Mouse (Mus musculus): ENCODE measurements around the gene Gm11985. TPM values are rescaled to one million over a fixed set of nuclear protein-coding genes. Genes with fewer than 3 reads are reported as not detected.
A peak's percentile ranks its signal among the peaks of the same experiment; 100 is the strongest.

Gene Gm11985
- polyA plus RNA-seq, 1 experiment from 2014 or later, result not detected

DNA sequence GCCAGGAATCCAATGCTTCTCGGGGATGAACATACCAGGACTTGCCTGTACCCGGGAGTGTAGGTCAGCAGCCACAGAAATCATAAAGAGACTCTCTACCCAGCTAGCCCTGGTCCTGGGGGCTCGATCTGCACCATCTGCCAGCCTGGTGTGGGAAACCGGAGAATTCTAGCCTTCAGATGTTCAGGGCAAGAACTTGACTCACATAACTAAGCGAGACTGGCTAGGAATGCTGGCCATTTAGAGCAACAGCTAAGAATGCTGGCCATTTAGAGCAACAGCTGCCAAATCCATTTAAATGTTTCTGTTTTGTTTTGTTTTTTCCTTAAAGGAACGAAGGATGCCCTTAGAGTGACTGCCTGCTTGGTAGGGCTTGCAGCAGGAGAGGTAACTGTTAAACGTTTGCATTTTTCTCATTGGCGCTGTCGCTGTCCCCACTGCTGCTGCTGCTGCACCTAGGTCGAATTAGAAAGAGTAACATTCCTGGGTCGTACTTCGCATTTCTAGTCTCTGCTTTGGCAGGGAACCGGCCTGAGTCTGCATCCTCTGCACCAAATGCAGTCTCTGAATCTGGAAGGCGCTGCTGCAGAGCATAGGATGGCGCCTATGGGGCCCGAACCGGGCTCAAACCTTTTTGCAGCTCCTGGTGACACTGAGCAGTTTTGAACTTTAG lies 23.9 kb upstream of the Gm11985 start:
- H3K4me3 ChIP-seq (replicated peaks; ENCODE audit: low read length), result peak overlapping the region; percentile 65
- no peak for ATAC-seq (ENCODE audit: insufficient read depth, low FRiP score)
- H3K9me3 ChIP-seq (replicated peaks; ENCODE audit: control insufficient read depth, low read length), result no peaks in the 10 kb centered on the region
- peak overlapping the region; percentile 73 for H3K9ac ChIP-seq (ENCODE audit: low read length)
- H3K27ac ChIP-seq (ENCODE audit: low read length), result no peak overlapping the region
- 20% methylated on average over 17 of the region's 17 CpGs for WGBS
- peak overlapping the region; percentile 94 for H3K4me2 ChIP-seq (ENCODE audit: low read depth, low read length)
- peaks cover 16% of the 10 kb centered on the region; the same call in 1 of the 2 replicates for H3K4me1 ChIP-seq (ENCODE audit: control insufficient read depth, insufficient read depth, low read length)
- H3K36me3 ChIP-seq (ENCODE audit: control insufficient read depth, insufficient read depth, low read length), result no peaks in the 10 kb centered on the region
- H3K27me3 ChIP-seq (ENCODE audit: control insufficient read depth, insufficient read depth, low read length), result peaks cover 18% of the 10 kb centered on the region

DNA sequence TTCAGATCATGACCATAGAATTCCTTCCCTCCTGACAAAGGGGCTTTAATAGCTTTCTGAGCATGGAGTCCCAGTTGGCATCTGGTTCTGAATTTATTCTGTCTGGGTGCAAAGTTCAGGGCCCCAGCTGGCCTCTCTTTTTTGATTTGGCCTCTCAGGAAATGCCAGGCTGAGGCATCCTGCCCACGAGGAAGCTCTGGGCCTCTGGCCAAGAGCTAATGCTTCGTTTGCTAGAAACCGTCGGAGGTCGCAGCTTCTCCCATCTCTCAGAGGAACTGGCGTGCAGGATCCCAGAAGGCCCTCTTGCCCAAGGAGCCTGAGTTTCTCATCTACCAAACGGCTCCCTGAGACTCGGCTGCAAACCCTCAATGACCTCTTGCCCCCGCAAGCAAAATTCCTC lies 22.8 kb upstream of the Gm11985 start:
- H3K4me2 ChIP-seq (ENCODE audit: low read depth, low read length), result peak overlapping the region; percentile 10; the same call in 1 of the 2 replicates
- peaks cover 18% of the 10 kb centered on the region for H3K27me3 ChIP-seq (ENCODE audit: control insufficient read depth, insufficient read depth, low read length)
- peaks cover 16% of the 10 kb centered on the region; the same call in 1 of the 2 replicates for H3K4me1 ChIP-seq (ENCODE audit: control insufficient read depth, insufficient read depth, low read length)
- no peak overlapping the region for H3K27ac ChIP-seq (ENCODE audit: low read length)
- no peak overlapping the region for H3K9ac ChIP-seq (ENCODE audit: low read length)
- ATAC-seq (ENCODE audit: insufficient read depth, low FRiP score), result no peak
- H3K36me3 ChIP-seq (ENCODE audit: control insufficient read depth, insufficient read depth, low read length), result no peaks in the 10 kb centered on the region
- H3K4me3 ChIP-seq (replicated peaks; ENCODE audit: low read length), result no peak overlapping the region
- H3K9me3 ChIP-seq (replicated peaks; ENCODE audit: control insufficient read depth, low read length), result no peaks in the 10 kb centered on the region
- 19% methylated on average over 9 of the region's 9 CpGs for WGBS

DNA sequence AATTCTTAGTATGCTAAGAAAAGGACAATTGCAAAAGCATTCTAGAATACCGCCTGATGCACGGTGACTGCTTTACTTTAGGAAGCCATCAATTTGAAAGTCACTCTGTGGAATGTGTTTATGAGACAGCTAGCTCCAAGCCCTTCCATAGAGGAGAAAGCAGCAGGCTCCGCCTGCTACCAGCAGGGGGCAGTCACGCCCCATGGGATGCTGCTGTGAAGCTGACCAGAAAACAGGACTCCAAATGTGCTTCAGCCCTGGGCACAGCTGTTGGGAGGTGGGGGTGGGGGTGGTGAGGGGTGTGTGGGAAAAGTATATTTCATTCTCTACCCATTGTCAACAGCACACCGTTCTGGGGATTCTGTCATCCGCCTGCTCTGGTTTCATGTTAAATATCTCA lies 22.0 kb upstream of the Gm11985 start:
- WGBS, result 12% methylated on average over 6 of the region's 6 CpGs
- Histone ChIP-seq H3K9ac (ENCODE audit: low read length) (no peak overlapping the region), H3K4me1 (ENCODE audit: control insufficient read depth, insufficient read depth, low read length) (peaks cover 16% of the 10 kb centered on the region; the same call in 1 of the 2 replicates), H3K36me3 (ENCODE audit: control insufficient read depth, insufficient read depth, low read length) (no peaks in the 10 kb centered on the region), H3K27ac (ENCODE audit: low read length) (no peak overlapping the region), H3K4me3 (replicated peaks; ENCODE audit: low read length) (no peak overlapping the region), H3K9me3 (replicated peaks; ENCODE audit: control insufficient read depth, low read length) (no peaks in the 10 kb centered on the region), H3K4me2 (ENCODE audit: low read depth, low read length) (no peak overlapping the region), H3K27me3 (ENCODE audit: control insufficient read depth, insufficient read depth, low read length) (peaks cover 18% of the 10 kb centered on the region)
- no peak for ATAC-seq (ENCODE audit: insufficient read depth, low FRiP score)

DNA sequence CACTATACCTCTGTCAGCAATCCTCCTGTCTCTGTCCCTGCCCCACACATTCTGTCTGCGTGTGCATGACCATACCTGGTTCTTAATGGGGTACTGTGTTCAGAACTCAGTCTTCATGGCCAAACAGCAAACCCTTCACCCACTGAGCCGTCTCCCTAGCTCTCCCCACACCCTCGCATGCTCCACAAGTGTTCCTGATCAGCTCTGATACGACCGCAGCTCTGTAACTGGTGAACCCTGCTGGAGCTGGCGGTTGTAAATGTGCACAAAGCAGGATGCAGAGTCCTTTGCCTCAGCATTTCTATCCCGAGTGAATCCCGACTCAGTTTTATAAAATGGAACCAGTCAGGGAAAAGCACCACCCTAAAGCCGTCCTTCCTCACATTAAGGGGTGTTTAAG lies 15.5 kb upstream of the Gm11985 start:
- no peaks in the 10 kb centered on the region for H3K9me3 ChIP-seq (replicated peaks; ENCODE audit: control insufficient read depth, low read length)
- H3K27me3 ChIP-seq (ENCODE audit: control insufficient read depth, insufficient read depth, low read length), result no peaks in the 10 kb centered on the region
- H3K9ac ChIP-seq (ENCODE audit: low read length), result no peak overlapping the region
- no peaks in the 10 kb centered on the region for H3K4me1 ChIP-seq (ENCODE audit: control insufficient read depth, insufficient read depth, low read length)
- ATAC-seq (ENCODE audit: insufficient read depth, low FRiP score), result no peak
- 86% methylated on average over 9 of the region's 9 CpGs for WGBS
- H3K4me2 ChIP-seq (ENCODE audit: low read depth, low read length), result no peak overlapping the region
- H3K4me3 ChIP-seq (replicated peaks; ENCODE audit: low read length), result no peak overlapping the region
- no peaks in the 10 kb centered on the region for H3K36me3 ChIP-seq (ENCODE audit: control insufficient read depth, insufficient read depth, low read length)
- H3K27ac ChIP-seq (ENCODE audit: low read length), result no peak overlapping the region

DNA sequence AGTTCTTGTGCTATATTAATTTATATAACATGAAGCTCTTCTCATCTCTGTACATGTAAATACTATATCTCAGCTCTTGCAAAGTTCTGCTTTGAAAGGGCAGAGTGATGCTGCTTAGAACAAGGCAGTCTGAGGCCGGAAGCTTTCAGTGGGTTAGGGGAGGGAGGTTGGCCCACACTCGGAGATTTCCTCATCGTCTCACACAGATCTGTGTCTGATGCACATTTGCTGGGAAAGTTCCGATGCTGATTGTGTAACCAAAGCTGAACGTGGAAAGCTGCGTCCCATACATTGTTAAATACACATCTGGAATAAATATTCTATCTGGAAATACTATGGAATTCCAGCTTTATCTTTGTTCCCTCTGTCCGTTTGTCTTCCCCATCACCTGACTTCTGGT lies 13.8 kb upstream of the Gm11985 start:
- 66% methylated on average over 7 of the region's 7 CpGs for WGBS
- Histone ChIP-seq H3K9ac (ENCODE audit: low read length) (no peak overlapping the region), H3K27me3 (ENCODE audit: control insufficient read depth, insufficient read depth, low read length) (no peaks in the 10 kb centered on the region), H3K4me3 (replicated peaks; ENCODE audit: low read length) (no peak overlapping the region), H3K4me2 (ENCODE audit: low read depth, low read length) (no peak overlapping the region), H3K36me3 (ENCODE audit: control insufficient read depth, insufficient read depth, low read length) (no peaks in the 10 kb centered on the region), H3K4me1 (ENCODE audit: control insufficient read depth, insufficient read depth, low read length) (no peaks in the 10 kb centered on the region), H3K9me3 (replicated peaks; ENCODE audit: control insufficient read depth, low read length) (no peaks in the 10 kb centered on the region), H3K27ac (ENCODE audit: low read length) (no peak overlapping the region)
- ATAC-seq (ENCODE audit: insufficient read depth, low FRiP score), result no peak

DNA sequence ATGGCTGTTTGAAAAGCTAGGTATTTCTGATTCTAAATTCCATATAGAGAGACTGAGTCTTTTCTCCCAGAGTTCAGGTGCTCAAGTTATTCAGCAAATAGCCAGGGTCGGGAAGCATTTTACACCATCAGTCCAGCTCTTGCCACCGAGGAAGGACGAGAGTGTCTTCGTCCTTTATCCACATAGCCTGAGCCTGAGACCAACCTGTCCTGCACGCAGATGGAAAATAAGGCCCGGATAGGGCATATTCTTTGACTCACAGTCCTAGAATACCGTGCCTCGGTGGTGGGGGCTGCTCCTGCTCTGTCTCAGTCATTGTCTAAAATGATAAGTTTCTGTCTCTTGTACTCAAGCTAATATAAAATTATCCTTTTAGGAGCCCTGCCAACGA lies 12.0 kb upstream of the Gm11985 start:
- Histone ChIP-seq H3K9me3 (replicated peaks; ENCODE audit: control insufficient read depth, low read length) (no peaks in the 10 kb centered on the region), H3K36me3 (ENCODE audit: control insufficient read depth, insufficient read depth, low read length) (no peaks in the 10 kb centered on the region), H3K27ac (ENCODE audit: low read length) (no peak overlapping the region), H3K4me1 (ENCODE audit: control insufficient read depth, insufficient read depth, low read length) (no peaks in the 10 kb centered on the region), H3K27me3 (ENCODE audit: control insufficient read depth, insufficient read depth, low read length) (no peaks in the 10 kb centered on the region), H3K4me2 (ENCODE audit: low read depth, low read length) (no peak overlapping the region), H3K4me3 (replicated peaks; ENCODE audit: low read length) (no peak overlapping the region), H3K9ac (ENCODE audit: low read length) (no peak overlapping the region)
- 77% methylated on average over 9 of the region's 9 CpGs for WGBS
- ATAC-seq (ENCODE audit: insufficient read depth, low FRiP score), result no peak

DNA sequence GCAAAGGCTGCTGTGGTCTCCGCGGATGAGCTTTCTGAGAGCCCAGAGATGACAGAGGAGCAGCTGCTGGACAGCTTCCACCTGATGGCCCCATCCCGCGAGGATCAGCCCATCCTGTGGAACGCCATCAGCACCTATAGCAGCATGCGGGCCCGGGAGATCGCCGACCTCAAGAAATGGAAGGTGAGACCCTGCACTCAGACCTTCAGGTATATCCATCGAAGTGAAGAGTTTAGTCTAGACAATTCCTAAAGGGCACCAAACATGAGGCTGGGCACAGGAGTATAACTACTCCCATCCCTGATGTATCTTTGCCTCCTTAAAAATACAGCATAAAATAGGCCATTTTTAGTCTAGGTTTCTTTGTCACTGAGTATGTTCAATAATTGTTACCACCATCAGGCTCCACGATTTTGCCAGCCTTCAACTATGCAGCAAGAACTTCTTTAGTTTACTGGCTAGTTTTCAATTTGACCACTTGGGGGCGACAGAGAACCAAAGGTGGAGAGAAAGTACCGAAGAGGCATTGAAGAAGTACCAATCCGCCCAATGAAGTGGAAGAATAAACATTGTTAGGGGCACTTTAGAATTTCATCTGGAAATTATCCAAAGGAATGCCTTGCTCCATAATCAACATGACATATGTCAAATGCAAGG lies 11.5 kb upstream of the Gm11985 start:
- Histone ChIP-seq H3K27ac (ENCODE audit: low read length) (no peak overlapping the region), H3K9me3 (replicated peaks; ENCODE audit: control insufficient read depth, low read length) (no peaks in the 10 kb centered on the region), H3K4me2 (ENCODE audit: low read depth, low read length) (no peak overlapping the region), H3K4me3 (replicated peaks; ENCODE audit: low read length) (no peak overlapping the region), H3K9ac (ENCODE audit: low read length) (no peak overlapping the region), H3K27me3 (ENCODE audit: control insufficient read depth, insufficient read depth, low read length) (no peaks in the 10 kb centered on the region), H3K36me3 (ENCODE audit: control insufficient read depth, insufficient read depth, low read length) (no peaks in the 10 kb centered on the region), H3K4me1 (ENCODE audit: control insufficient read depth, insufficient read depth, low read length) (no peaks in the 10 kb centered on the region)
- ATAC-seq (ENCODE audit: insufficient read depth, low FRiP score), result no peak
- 47% methylated on average over 14 of the region's 14 CpGs for WGBS

DNA sequence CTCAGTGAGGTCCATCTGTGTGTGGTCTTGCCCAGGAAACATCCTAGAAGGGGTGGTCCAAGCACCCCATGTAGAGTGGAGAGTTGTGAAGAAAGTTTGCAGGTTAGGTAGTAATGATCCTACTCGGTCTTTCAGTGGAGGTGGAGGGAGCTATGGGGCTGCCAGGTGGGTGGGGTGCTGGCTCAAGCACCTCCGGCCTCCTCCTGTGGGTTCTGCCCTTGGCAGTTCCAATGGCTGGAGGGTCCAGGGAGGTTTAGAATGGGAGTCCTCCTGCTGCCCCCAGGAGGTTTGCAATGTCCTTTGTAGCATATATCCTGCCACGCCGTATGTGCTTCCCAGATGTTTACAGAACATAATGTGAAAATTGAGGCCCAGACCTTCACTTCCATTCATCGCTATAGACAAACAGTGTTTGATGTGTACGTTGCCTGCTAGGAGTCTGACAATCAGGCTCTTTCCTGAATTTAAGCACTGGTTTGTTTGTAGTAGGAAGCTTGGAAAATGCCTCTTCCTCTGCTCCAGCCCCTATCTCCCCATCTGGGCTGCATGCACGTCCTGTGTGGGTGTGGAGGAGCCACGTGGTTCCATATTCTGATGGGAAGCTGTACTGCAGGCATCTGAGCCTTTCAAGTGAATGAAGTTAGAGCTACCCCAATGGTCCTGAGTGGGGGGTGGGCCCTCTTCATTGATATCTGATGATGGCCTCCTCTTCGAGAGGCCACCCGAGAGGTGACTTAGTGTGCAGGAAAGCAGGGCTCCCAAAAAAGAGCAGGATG lies 10.3 kb upstream of the Gm11985 start:
- H3K9me3 ChIP-seq (replicated peaks; ENCODE audit: control insufficient read depth, low read length), result no peaks in the 10 kb centered on the region
- H3K9ac ChIP-seq (ENCODE audit: low read length), result no peak overlapping the region
- no peaks in the 10 kb centered on the region for H3K36me3 ChIP-seq (ENCODE audit: control insufficient read depth, insufficient read depth, low read length)
- H3K27me3 ChIP-seq (ENCODE audit: control insufficient read depth, insufficient read depth, low read length), result no peaks in the 10 kb centered on the region
- no peak overlapping the region for H3K4me2 ChIP-seq (ENCODE audit: low read depth, low read length)
- H3K4me3 ChIP-seq (replicated peaks; ENCODE audit: low read length), result no peak overlapping the region
- 65% methylated on average over 10 of the region's 10 CpGs for WGBS
- H3K27ac ChIP-seq (ENCODE audit: low read length), result 0 out of 2 replicates have a peak overlapping the region, but pooled peaks have one; percentile 12
- no peak for ATAC-seq (ENCODE audit: insufficient read depth, low FRiP score)
- H3K4me1 ChIP-seq (ENCODE audit: control insufficient read depth, insufficient read depth, low read length), result no peaks in the 10 kb centered on the region

DNA sequence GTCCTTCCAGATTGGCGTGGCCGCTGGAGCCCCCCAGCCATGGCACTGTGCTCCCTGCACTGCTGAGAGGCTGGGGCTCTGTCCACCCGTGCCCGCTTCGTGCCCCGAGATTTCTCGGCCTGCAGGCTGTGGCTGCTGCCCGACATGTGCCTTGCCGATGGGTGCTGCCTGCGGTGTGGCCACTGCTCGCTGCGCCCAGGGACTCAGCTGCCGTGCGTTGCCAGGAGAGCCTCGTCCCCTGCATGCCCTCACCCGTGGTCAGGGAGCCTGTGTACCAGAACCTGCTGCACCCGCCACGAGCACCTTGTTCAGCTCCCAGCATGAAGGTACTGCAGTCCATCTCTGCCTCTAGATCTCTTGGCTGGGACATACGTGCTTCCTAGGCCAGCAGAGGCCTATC lies 9.6 kb upstream of the Gm11985 start:
- no peak for ATAC-seq (ENCODE audit: insufficient read depth, low FRiP score)
- H3K4me2 ChIP-seq (ENCODE audit: low read depth, low read length), result no peak overlapping the region
- H3K36me3 ChIP-seq (ENCODE audit: control insufficient read depth, insufficient read depth, low read length), result no peaks in the 10 kb centered on the region
- WGBS, result 84% methylated on average over 19 of the region's 19 CpGs
- no peaks in the 10 kb centered on the region for H3K4me1 ChIP-seq (ENCODE audit: control insufficient read depth, insufficient read depth, low read length)
- H3K9me3 ChIP-seq (replicated peaks; ENCODE audit: control insufficient read depth, low read length), result no peaks in the 10 kb centered on the region
- H3K27me3 ChIP-seq (ENCODE audit: control insufficient read depth, insufficient read depth, low read length), result no peaks in the 10 kb centered on the region
- no peak overlapping the region for H3K27ac ChIP-seq (ENCODE audit: low read length)
- H3K4me3 ChIP-seq (replicated peaks; ENCODE audit: low read length), result no peak overlapping the region
- no peak overlapping the region for H3K9ac ChIP-seq (ENCODE audit: low read length)

Data from stomach, embryonic 16.5 days (tissue).